Mouse (Mus musculus): Measurements from ENCODE around the gene Jup.

The Jup gene

GRCm38 (mm10) chr11:100397600-100398389 is at the start of gene Jup:
Jup (minus strand) TSS chr11:100397763.
- peak; percentile 100 for DNase-seq

- DNase-seq: peak; percentile 51 to 62
Measured at GRCm38 (mm10) chr11:100442625-100443024, 45.1 kb upstream of the Jup start.

GRCm38 (mm10) chr11:100441797-100442196 is 44.2 kb upstream of the Jup start, which contains the start of the genes Nt5c3b and Klhl10:
Nt5c3b (minus strand) TSS chr11:100441808.
Klhl10 (plus strand) TSS chr11:100441917.
- DNase-seq: no peak

GRCm38 (mm10) chr11:100440691-100441522 is 43.3 kb upstream of the Jup start:
- DNase-seq: peak; percentile 84 to 90

GRCm38 (mm10) chr11:100437901-100438300 is 40.3 kb upstream of the Jup start:
- peak in 1 of 2 experiments; percentile 35 for DNase-seq

- no peak for DNase-seq
Measured at GRCm38 (mm10) chr11:100435678-100436246, 38.2 kb upstream of the Jup start.

GRCm38 (mm10) chr11:100432002-100432401 is 34.4 kb upstream of the Jup start:
- DNase-seq: no peak

GRCm38 (mm10) chr11:100430052-100430451 is 32.5 kb upstream of the Jup start:
- DNase-seq: no peak

GRCm38 (mm10) chr11:100428612-100429199 is 31.1 kb upstream of the Jup start:
- DNase-seq: peak; percentile 25 to 29

- DNase-seq: no peak
Measured at GRCm38 (mm10) chr11:100426820-100427219, 29.3 kb upstream of the Jup start.

- peak; percentile 75 to 88 for DNase-seq
Measured at GRCm38 (mm10) chr11:100425851-100426250, 28.3 kb upstream of the Jup start.

- DNase-seq: no peak
Measured at GRCm38 (mm10) chr11:100423836-100424235, 26.3 kb upstream of the Jup start.

- no peak for DNase-seq
Measured at GRCm38 (mm10) chr11:100421537-100421936, 24.0 kb upstream of the Jup start.

- DNase-seq: peak; percentile 29 to 55
Measured at GRCm38 (mm10) chr11:100414914-100415822, 17.6 kb upstream of the Jup start, which contains the start of gene Fkbp10. Fkbp10 (plus strand) TSS chr11:100415697.

GRCm38 (mm10) chr11:100414021-100414913 is 16.7 kb upstream of the Jup start, which contains the start of gene P3h4:
P3h4 (minus strand) TSS chr11:100414836.
- DNase-seq: peak; percentile 81 to 90

- DNase-seq: no peak
Measured at GRCm38 (mm10) chr11:100413541-100413940, 16.0 kb upstream of the Jup start.

GRCm38 (mm10) chr11:100411736-100412135 is 14.2 kb upstream of the Jup start:
- DNase-seq: peak in 1 of 2 experiments; percentile 32

GRCm38 (mm10) chr11:100409686-100410085 is 12.1 kb upstream of the Jup start:
- DNase-seq: no peak

- no peak for DNase-seq
Measured at GRCm38 (mm10) chr11:100408835-100409462, 11.4 kb upstream of the Jup start.

Data from kidney, postnatal 36 days (tissue).